Mouse (Mus musculus) testis, adult 2 months (tissue): Measurements from ENCODE around the gene Ap1m1.

Source experiments
- CTCF ChIP-seq: fragments of 200-500 bp; IDR thresholded peaks from 2 replicates; pipeline ENCODE4 v1.5.1; 2012; ENCODE audit warnings: low read depth, mild to moderate bottlenecking, inconsistent platforms, low read length, moderate library complexity; ENCODE audit not compliant: control insufficient read depth, insufficient read depth, insufficient replicate concordance
- POLR2A ChIP-seq: fragments of 200-500 bp; IDR thresholded peaks from 2 replicates; pipeline ENCODE4 v1.6.1; 2012; ENCODE audit warnings: low read depth, mild to moderate bottlenecking, inconsistent platforms, low read length, moderate library complexity; ENCODE audit not compliant: control insufficient read depth

DNA sequence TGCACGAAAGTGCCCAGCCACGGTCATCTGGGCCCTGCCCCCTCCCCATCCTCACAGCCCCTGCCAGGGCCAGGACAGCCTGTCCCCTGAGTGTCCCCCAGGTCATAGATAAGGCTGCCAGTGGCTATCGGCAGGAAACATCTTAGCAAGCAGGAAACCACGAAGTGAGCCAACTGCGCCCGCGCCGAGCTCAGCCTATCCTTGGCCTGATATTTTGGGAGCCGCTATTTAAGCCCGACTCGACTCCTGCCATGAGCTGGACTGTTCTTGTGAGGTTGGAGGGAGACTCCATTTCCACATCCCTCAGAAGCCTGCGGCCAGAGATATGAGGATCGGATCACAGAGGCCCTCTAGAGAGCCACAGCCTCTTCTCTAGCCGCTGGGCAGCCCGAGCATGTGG, 28.5 kb downstream of the Ap1m1 start:
- no peak for TF ChIP-seq CTCF
- no peak for TF ChIP-seq POLR2A
